Mouse (Mus musculus) CH12.LX (cell line): Measurements from ENCODE around the gene Slc39a12. TPM values are rescaled to one million over a fixed set of nuclear protein-coding genes. Genes with fewer than 3 reads are reported as not detected.

Experiments
- DNase-seq: peaks from one replicate; pipeline ENCODE4 v3.0.0-alpha.2; 2013; ENCODE audit errors: extremely low read depth
- H3K27ac ChIP-seq: 2 replicates; pipeline ENCODE4 v1.5.1; 2012; ENCODE audit warnings: low read depth, mild to moderate bottlenecking, control low read depth, moderate library complexity; ENCODE audit not compliant: insufficient read depth
- H3K27me3 ChIP-seq: replicated peaks from 2 replicates; pipeline ENCODE3; 2012; ENCODE audit warnings: inconsistent platforms
- H3K36me3 ChIP-seq, 2 experiments: replicated peaks in 1 of 2; 2 replicates each; pipeline versions ENCODE3 to v1.6.1; 2012; ENCODE audit warnings: inconsistent platforms in 1 of 2, low read length in 1 of 2, mild to moderate bottlenecking in 1 of 2, mixed read lengths in 1 of 2, moderate library complexity in 1 of 2; ENCODE audit not compliant: control insufficient read depth in 1 of 2, insufficient read depth in 1 of 2
- H3K4me1 ChIP-seq, 2 experiments: 2 replicates each; pipeline ENCODE4 v1.6.1; 2012; ENCODE audit warnings: inconsistent platforms in 1 of 2, moderate library complexity in 1 of 2; ENCODE audit not compliant: insufficient read depth in 2 of 2, control insufficient read depth in 1 of 2
- H3K4me2 ChIP-seq: 2 replicates; pipeline ENCODE4 v1.6.1; 2012; ENCODE audit warnings: low read depth, mild to moderate bottlenecking, control low read depth; ENCODE audit not compliant: poor library complexity, insufficient read depth, severe bottlenecking
- H3K4me3 ChIP-seq, 3 experiments: fragments of 150-350 bp in 1 of 3; sonication (generic) in 1 of 3; replicated peaks in 1 of 3; 2 replicates each; pipeline versions ENCODE3 to v1.5.1; 2011 to 2012; ENCODE audit warnings: low read depth in 2 of 3, low read length in 2 of 3, mild to moderate bottlenecking in 2 of 3, moderate library complexity in 2 of 3, control low read depth in 1 of 3, improper control_type of control experiment in 1 of 3, inconsistent platforms in 1 of 3, mixed read lengths in 1 of 3; ENCODE audit not compliant: poor library complexity in 1 of 3
- H3K79me2 ChIP-seq: replicated peaks from 2 replicates; pipeline ENCODE4 v1.6.1; 2012; ENCODE audit warnings: mild to moderate bottlenecking, moderate library complexity; ENCODE audit not compliant: control insufficient read depth, poor library complexity, insufficient read depth, severe bottlenecking; ENCODE audit errors: extremely low read depth
- H3K9ac ChIP-seq: 2 replicates; pipeline ENCODE4 v1.6.1; 2012; ENCODE audit warnings: low read depth, mild to moderate bottlenecking, control low read depth, moderate library complexity; ENCODE audit not compliant: insufficient read depth
- H3K9me3 ChIP-seq: replicated peaks from 2 replicates; pipeline ENCODE3; 2012; ENCODE audit warnings: low read length, inconsistent platforms, mixed read lengths
- CHD1 ChIP-seq: IDR thresholded peaks from 2 replicates; pipeline ENCODE4 v1.6.1; 2012; ENCODE audit warnings: low read depth, low read length, improper control_type of control experiment, inconsistent platforms
- CTCF ChIP-seq, 2 experiments: IDR thresholded peaks in 1 of 2; conservative IDR thresholded peaks in 1 of 2; 2 replicates each; pipeline ENCODE4 v1.5.1; 2011 to 2012; ENCODE audit warnings: low read depth in 2 of 2, low read length in 2 of 2, improper control_type of control experiment in 1 of 2, inconsistent platforms in 1 of 2, mild to moderate bottlenecking in 1 of 2, moderate library complexity in 1 of 2
- E2F4 ChIP-seq: IDR thresholded peaks from 2 replicates; pipeline ENCODE4 v1.6.1; 2011; ENCODE audit warnings: low read depth, low read length, improper control_type of control experiment; ENCODE audit not compliant: insufficient replicate concordance
- ETS1 ChIP-seq: conservative IDR thresholded peaks from 2 replicates; pipeline ENCODE4 v1.6.1; 2012; ENCODE audit warnings: low read depth, mild to moderate bottlenecking, inconsistent platforms, low read length, improper control_type of control experiment, moderate library complexity
- JUN ChIP-seq: IDR thresholded peaks from 2 replicates; pipeline ENCODE4 v1.6.1; 2011; ENCODE audit warnings: low read depth, mild to moderate bottlenecking, low read length, improper control_type of control experiment, moderate library complexity; ENCODE audit not compliant: insufficient read depth
- MAZ ChIP-seq: IDR thresholded peaks from 2 replicates; pipeline ENCODE4 v1.6.1; 2012; ENCODE audit warnings: low read depth, mild to moderate bottlenecking, inconsistent platforms, low read length, improper control_type of control experiment, moderate library complexity
- MYC ChIP-seq: IDR thresholded peaks from 2 replicates; pipeline ENCODE4 v1.6.1; 2011; ENCODE audit warnings: low read depth, mild to moderate bottlenecking, improper control_type of control experiment, low read length
- NRF1 ChIP-seq: IDR thresholded peaks from 2 replicates; pipeline ENCODE4 v1.6.1; 2014; ENCODE audit warnings: low read depth, mild to moderate bottlenecking, inconsistent platforms, low read length, improper control_type of control experiment, moderate library complexity
- POLR2A ChIP-seq: IDR thresholded peaks from 2 replicates; pipeline ENCODE4 v1.6.1; 2011; ENCODE audit warnings: low read depth, mild to moderate bottlenecking, improper control_type of control experiment, low read length
- RCOR1 ChIP-seq: conservative IDR thresholded peaks from 2 replicates; pipeline ENCODE4 v1.6.1; 2012; ENCODE audit warnings: low read depth, mild to moderate bottlenecking, inconsistent platforms, low read length, improper control_type of control experiment
- SIN3A ChIP-seq: IDR thresholded peaks from 2 replicates; pipeline ENCODE4 v1.6.1; 2012; ENCODE audit warnings: low read length, improper control_type of control experiment, inconsistent platforms
- SMC3 ChIP-seq: IDR thresholded peaks from 2 replicates; pipeline ENCODE4 v1.6.1; 2011; ENCODE audit warnings: low read depth, low read length, improper control_type of control experiment
- TBP ChIP-seq: conservative IDR thresholded peaks from 2 replicates; pipeline ENCODE4 v1.6.1; 2011; ENCODE audit warnings: low read depth, low read length, improper control_type of control experiment
- UBTF ChIP-seq: IDR thresholded peaks from 2 replicates; pipeline ENCODE4 v1.6.1; 2012; ENCODE audit warnings: low read depth, mild to moderate bottlenecking, inconsistent platforms, low read length, improper control_type of control experiment, moderate library complexity
- USF2 ChIP-seq: conservative IDR thresholded peaks from 2 replicates; pipeline ENCODE4 v1.6.1; 2011; ENCODE audit warnings: low read depth, low read length, improper control_type of control experiment
- ZC3H11A ChIP-seq: IDR thresholded peaks from 2 replicates; pipeline ENCODE4 v1.6.1; 2012; ENCODE audit warnings: low read depth, mild to moderate bottlenecking, inconsistent platforms, low read length, improper control_type of control experiment
- ZKSCAN1 ChIP-seq: IDR thresholded peaks from 2 replicates; pipeline ENCODE4 v1.6.1; 2012; ENCODE audit warnings: low read depth, inconsistent platforms, low read length, improper control_type of control experiment, borderline replicate concordance
- dilution Hi-C: fragments of 300-500 bp; cut with MboI; formaldehyde crosslinking; loops from 2 replicates; pipeline ENCODE4 v1.14.3; 2020; ENCODE audit warnings: low sequenced_read_pairs; ENCODE audit not compliant: extremely low pct_unique_long_range_greater_than_20kb, extremely low pct_ligation_motif_present
- in situ Hi-C: fragments of 300-500 bp; cut with MboI; formaldehyde crosslinking; loops from 3 replicates; pipeline ENCODE4 v1.14.3; 2019; ENCODE audit warnings: low sequenced_read_pairs, low pct_ligation_motif_present, low pct_unique_long_range_greater_than_20kb, mixed read lengths
- polyA plus RNA-seq: library from polyadenylated mRNA; unstranded; fragments of >175 nt; gene quantifications from 2 replicates; pipeline ENCODE4 v1.2.1, GENCODE M21; 2012; ENCODE audit warnings: low read depth; ENCODE audit not compliant: insufficient read length
- total RNA-seq, 2 experiments: library from RNA; depleted of rRNA; stranded (reverse); fragments of 300-350 nt in 1 of 2; fragments of >200 nt in 1 of 2; gene quantifications; 2 replicates each; pipeline ENCODE4 v1.2.3; 2012 to 2014

Slc39a12 gene
- total and polyA plus RNA-seq, 3 experiments = not detected

GRCm38 (mm10) chr2:14496150-14496549, 108.0 kb downstream of the Slc39a12 start:
- no peak for TF ChIP-seq ZC3H11A
- TF ChIP-seq POLR2A = no peak
- no peak for TF ChIP-seq MYC
- no peak for TF ChIP-seq USF2
- no peak for TF ChIP-seq JUN
- no peak for TF ChIP-seq CHD1
- no peak for TF ChIP-seq ETS1
- no peak for TF ChIP-seq TBP
- TF ChIP-seq RCOR1 = no peak
- TF ChIP-seq NRF1 = no peak
- TF ChIP-seq UBTF = no peak
- no peak for TF ChIP-seq SMC3
- TF ChIP-seq CTCF (conservative IDR thresholded peaks at IDR 0.05 in 1 of 2, IDR thresholded peaks at IDR 0.05 in 1 of 2; ENCODE audit: low read depth in 2 of 2, low read length in 2 of 2) = no peak
- TF ChIP-seq MAZ = no peak
- no peak for TF ChIP-seq ZKSCAN1
- no peak for TF ChIP-seq SIN3A
- no peak for TF ChIP-seq E2F4
- H3K4me1 ChIP-seq = peaks cover 0 to 6% of the 10 kb centered on the region in 2 experiments; a peak in 2 of 4 replicates
- dilution Hi-C loops (no loop called here), in situ Hi-C loops (no loop called here)
- no peaks in the 10 kb centered on the region for H3K36me3 ChIP-seq
- H3K9ac ChIP-seq = no peak overlapping the region
- H3K4me2 ChIP-seq = no peak overlapping the region
- H3K9me3 ChIP-seq = no peaks in the 10 kb centered on the region
- no peaks in the 10 kb centered on the region for H3K79me2 ChIP-seq
- no peak overlapping the region for H3K4me3 ChIP-seq
- no peak overlapping the region for H3K27ac ChIP-seq
- no peak for DNase-seq
- H3K27me3 ChIP-seq = no peaks in the 10 kb centered on the region

- H3K79me2 ChIP-seq = no peaks in the 10 kb centered on the region
Measured at GRCm38 (mm10) chr2:14502482-14502881, 114.4 kb downstream of the Slc39a12 start.

More at GRCm38 (mm10) chr2:14502482-14502881, 114.4 kb downstream of the Slc39a12 start:
- TF ChIP-seq SIN3A = no peak
- TF ChIP-seq, all 38 proteins: peak for 0
- Histone ChIP-seq H3K9me3 (no peaks in the 10 kb centered on the region), H3K9ac (no peak overlapping the region), H3K27ac (no peak overlapping the region), H3K4me2 (no peak overlapping the region), H3K4me1 (no peaks in the 10 kb centered on the region), H3K4me3 (no peak overlapping the region), H3K27me3 (no peaks in the 10 kb centered on the region), H3K36me3 (no peaks in the 10 kb centered on the region)
- no peak for DNase-seq
- in situ Hi-C loops (loop anchor here (25.0 kb wide), 1 partner anchor 185 kb away; no protein-coding TSS in a partner anchor), dilution Hi-C loops (no loop called here)
